Comparison of ENCODE assay signal across 20 mouse cellular contexts in genomic region chr14:10659326-10659725, GRCm38 (mm10).
A peak's percentile ranks its signal among the peaks of the same experiment; 100 is the strongest.
DNase-seq lines count a peak whose midpoint lies in the region; ATAC-seq lines count a peak whose summit lies in the region.
"Had no signal": no experiment of that assay in that cellular context is flagged by ENCODE, and none has a peak within 500 bp of the region (broad histone marks: within the 10 kb centered on the region; RNA-seq: fewer than 3 reads in every experiment).

No protein-coding gene starts in this region.

- H3K4me2 ChIP-seq in neural tube, embryonic 15.5 days: no peak overlapping the region
- H3K4me2 ChIP-seq: embryonic facial prominence, embryonic 12.5 days; forebrain, embryonic 15.5 days; lung, embryonic 15.5 days; stomach, embryonic 15.5 days had no signal

- H3K27ac ChIP-seq in neural tube, embryonic 15.5 days (replicated peaks): no peak overlapping the region
- 0 out of 2 replicates have a peak overlapping the region, but pooled peaks have one; percentile 10 for H3K27ac ChIP-seq in embryonic facial prominence, embryonic 10.5 days (replicated peaks)
- H3K27ac ChIP-seq: embryonic facial prominence, embryonic 12.5 days; forebrain, embryonic 15.5 days; heart, embryonic 10.5 days; layer of hippocampus, adult 2 months; liver, embryonic 14.5 days; lung, embryonic 15.5 days; stomach, embryonic 15.5 days had no signal

- no peaks in the 10 kb centered on the region for H3K9me3 ChIP-seq in neural tube, embryonic 15.5 days (replicated peaks)
- no peaks in the 10 kb centered on the region for H3K9me3 ChIP-seq in embryonic facial prominence, embryonic 10.5 days
- H3K9me3 ChIP-seq: embryonic facial prominence, embryonic 12.5 days; forebrain, embryonic 15.5 days; heart, embryonic 10.5 days; lung, embryonic 15.5 days; stomach, embryonic 15.5 days had no signal

- no peak for ATAC-seq in neural tube, embryonic 15.5 days (ENCODE audit: low FRiP score)
- no peak for ATAC-seq in megakaryocyte, adult 5-6 weeks (ENCODE audit: poor library complexity, severe bottlenecking)
- ATAC-seq: forebrain, embryonic 15.5 days had no signal

- no peaks in the 10 kb centered on the region for H3K27me3 ChIP-seq in neural tube, embryonic 15.5 days (replicated peaks)
- H3K27me3 ChIP-seq in embryonic facial prominence, embryonic 10.5 days (replicated peaks; ENCODE audit: low read depth, poor library complexity, severe bottlenecking): no peaks in the 10 kb centered on the region
- H3K27me3 ChIP-seq: embryonic facial prominence, embryonic 12.5 days; forebrain, embryonic 15.5 days; lung, embryonic 15.5 days; stomach, embryonic 15.5 days had no signal

- no peaks in the 10 kb centered on the region for H3K4me1 ChIP-seq in neural tube, embryonic 15.5 days
- peaks cover 9% of the 10 kb centered on the region for H3K4me1 ChIP-seq in embryonic facial prominence, embryonic 10.5 days
- H3K4me1 ChIP-seq: embryonic facial prominence, embryonic 12.5 days; forebrain, embryonic 15.5 days; heart, embryonic 10.5 days; lung, embryonic 15.5 days; stomach, embryonic 15.5 days had no signal

- H3K9ac ChIP-seq in neural tube, embryonic 15.5 days (replicated peaks): no peak overlapping the region
- H3K9ac ChIP-seq: embryonic facial prominence, embryonic 12.5 days; forebrain, embryonic 15.5 days; liver, embryonic 14.5 days; lung, embryonic 15.5 days; stomach, embryonic 15.5 days had no signal

- H3K4me3 ChIP-seq in neural tube, embryonic 15.5 days (replicated peaks): no peak overlapping the region
- no peak overlapping the region for H3K4me3 ChIP-seq in embryonic facial prominence, embryonic 10.5 days
- H3K4me3 ChIP-seq: embryonic facial prominence, embryonic 12.5 days; erythroblast, embryonic 14.5 days; forebrain, embryonic 15.5 days; heart, embryonic 10.5 days; layer of hippocampus, adult 2 months; lung, embryonic 15.5 days; stomach, embryonic 15.5 days had no signal

- H3K36me3 ChIP-seq in neural tube, embryonic 15.5 days: no peaks in the 10 kb centered on the region
- H3K36me3 ChIP-seq in embryonic facial prominence, embryonic 10.5 days (replicated peaks): no peaks in the 10 kb centered on the region
- H3K36me3 ChIP-seq: embryonic facial prominence, embryonic 12.5 days; forebrain, embryonic 15.5 days; heart, embryonic 10.5 days; lung, embryonic 15.5 days; stomach, embryonic 15.5 days had no signal

- WGBS in neural tube, embryonic 15.5 days: 27% methylated on average over 2 of the region's 2 CpGs
- WGBS in embryonic facial prominence, embryonic 10.5 days: 84% methylated on average over 2 of the region's 2 CpGs

- DNase-seq in neural tube, embryonic 10.5 days (ENCODE audit: extremely low spot score, low spot score): peak; percentile 26
- DNase-seq in embryonic facial prominence, embryonic 10.5 days (ENCODE audit: low spot score): no peak
- DNase-seq in mesoderm, embryonic 11.5 days (ENCODE audit: low read depth, low spot score): peak; percentile 58
- no peak for DNase-seq in frontal cortex, postnatal 14 days (ENCODE audit: low spot score in 2 of 2)
- DNase-seq in frontal cortex, postnatal 36 days (ENCODE audit: low spot score in 2 of 2): no peak
- DNase-seq: cerebellum, postnatal 10 days; kidney, adult 18-20 months; kidney, postnatal 10 days; lung, postnatal 4 days; thymus, adult 18-20 months had no signal

Comparison
In these comparisons a context has a peak if more than half of its experiments do, and no peak if none do; other contexts are left out.
1. DNase-seq: peak in neural tube, embryonic 10.5 days (single experiment) and mesoderm, embryonic 11.5 days (single experiment); none in embryonic facial prominence, embryonic 10.5 days (single experiment), frontal cortex, postnatal 14 days (0 of 2) and frontal cortex, postnatal 36 days (0 of 2).